Mouse (Mus musculus): ENCODE measurements around the gene Gm17657. TPM values are rescaled to one million over a fixed set of nuclear protein-coding genes. Genes with fewer than 3 reads are reported as not detected.

Gm17657 gene
- polyA plus RNA-seq, 1 experiment from 2014 or later = not detected

- H3K9ac ChIP-seq (ENCODE audit: low read length) = no peak overlapping the region
- no peaks in the 10 kb centered on the region for H3K27me3 ChIP-seq (ENCODE audit: control insufficient read depth, insufficient read depth, low read length)
- no peaks in the 10 kb centered on the region for H3K4me1 ChIP-seq (replicated peaks; ENCODE audit: control insufficient read depth, insufficient read depth, low read length)
- WGBS = 89% methylated on average over 14 of the region's 14 CpGs
- no peak for ATAC-seq (replicated peaks; ENCODE audit: low FRiP score)
- DNase-seq (ENCODE audit: low spot score) = no peak
- H3K4me3 ChIP-seq (ENCODE audit: low read depth, low read length) = no peak overlapping the region
- H3K9me3 ChIP-seq (ENCODE audit: control insufficient read depth, low read length) = no peaks in the 10 kb centered on the region
- no peak overlapping the region for H3K4me2 ChIP-seq (ENCODE audit: low read depth, low read length, severe bottlenecking)
- no peak overlapping the region for H3K27ac ChIP-seq (ENCODE audit: low read depth, low read length)
- H3K36me3 ChIP-seq (ENCODE audit: control insufficient read depth, insufficient read depth, low read length) = no peaks in the 10 kb centered on the region
These were observed 8.0 kb downstream of the Gm17657 start for GRCm38 (mm10) chr17:29541419-29541818.

GRCm38 (mm10) chr17:29540426-29540825, 9.0 kb downstream of the Gm17657 start:
- 88% methylated on average over 8 of the region's 8 CpGs for WGBS
- no peaks in the 10 kb centered on the region for H3K9me3 ChIP-seq (ENCODE audit: control insufficient read depth, low read length)
- H3K4me3 ChIP-seq (ENCODE audit: low read depth, low read length) = no peak overlapping the region
- ATAC-seq (replicated peaks; ENCODE audit: low FRiP score) (no peak), DNase-seq (ENCODE audit: low spot score) (no peak)
- no peaks in the 10 kb centered on the region for H3K27me3 ChIP-seq (ENCODE audit: control insufficient read depth, insufficient read depth, low read length)
- H3K36me3 ChIP-seq (ENCODE audit: control insufficient read depth, insufficient read depth, low read length) = no peaks in the 10 kb centered on the region
- H3K4me2 ChIP-seq (ENCODE audit: low read depth, low read length, severe bottlenecking) = no peak overlapping the region
- H3K4me1 ChIP-seq (replicated peaks; ENCODE audit: control insufficient read depth, insufficient read depth, low read length) = no peaks in the 10 kb centered on the region
- H3K9ac ChIP-seq (ENCODE audit: low read length) = no peak overlapping the region
- no peak overlapping the region for H3K27ac ChIP-seq (ENCODE audit: low read depth, low read length)

- H3K9me3 ChIP-seq (ENCODE audit: control insufficient read depth, low read length) = no peaks in the 10 kb centered on the region
- ATAC-seq (replicated peaks; ENCODE audit: low FRiP score) (no peak), DNase-seq (ENCODE audit: low spot score) (no peak)
- no peak overlapping the region for H3K4me3 ChIP-seq (ENCODE audit: low read depth, low read length)
- 92% methylated on average over 11 of the region's 11 CpGs for WGBS
- no peak overlapping the region for H3K27ac ChIP-seq (ENCODE audit: low read depth, low read length)
- no peak overlapping the region for H3K4me2 ChIP-seq (ENCODE audit: low read depth, low read length, severe bottlenecking)
- no peaks in the 10 kb centered on the region for H3K36me3 ChIP-seq (ENCODE audit: control insufficient read depth, insufficient read depth, low read length)
- no peaks in the 10 kb centered on the region for H3K27me3 ChIP-seq (ENCODE audit: control insufficient read depth, insufficient read depth, low read length)
- H3K9ac ChIP-seq (ENCODE audit: low read length) = no peak overlapping the region
- no peaks in the 10 kb centered on the region for H3K4me1 ChIP-seq (replicated peaks; ENCODE audit: control insufficient read depth, insufficient read depth, low read length)
These were observed 15.6 kb downstream of the Gm17657 start for GRCm38 (mm10) chr17:29533866-29534265.

GRCm38 (mm10) chr17:29531757-29532384, 17.6 kb downstream of the Gm17657 start:
- Histone ChIP-seq H3K36me3 (ENCODE audit: control insufficient read depth, insufficient read depth, low read length) (no peaks in the 10 kb centered on the region), H3K9ac (ENCODE audit: low read length) (no peak overlapping the region), H3K27ac (ENCODE audit: low read depth, low read length) (no peak overlapping the region), H3K27me3 (ENCODE audit: control insufficient read depth, insufficient read depth, low read length) (no peaks in the 10 kb centered on the region), H3K4me1 (replicated peaks; ENCODE audit: control insufficient read depth, insufficient read depth, low read length) (no peaks in the 10 kb centered on the region), H3K4me3 (ENCODE audit: low read depth, low read length) (no peak overlapping the region), H3K4me2 (ENCODE audit: low read depth, low read length, severe bottlenecking) (no peak overlapping the region), H3K9me3 (ENCODE audit: control insufficient read depth, low read length) (no peaks in the 10 kb centered on the region)
- DNase-seq (ENCODE audit: low spot score) = no peak
- ATAC-seq (replicated peaks; ENCODE audit: low FRiP score) = no peak
- WGBS = 76% methylated on average over 10 of the region's 10 CpGs

- 75% methylated on average over 9 of the region's 9 CpGs for WGBS
- Histone ChIP-seq H3K4me1 (replicated peaks; ENCODE audit: control insufficient read depth, insufficient read depth, low read length) (no peaks in the 10 kb centered on the region), H3K4me3 (ENCODE audit: low read depth, low read length) (no peak overlapping the region), H3K4me2 (ENCODE audit: low read depth, low read length, severe bottlenecking) (no peak overlapping the region), H3K36me3 (ENCODE audit: control insufficient read depth, insufficient read depth, low read length) (no peaks in the 10 kb centered on the region), H3K9me3 (ENCODE audit: control insufficient read depth, low read length) (no peaks in the 10 kb centered on the region), H3K27ac (ENCODE audit: low read depth, low read length) (no peak overlapping the region), H3K9ac (ENCODE audit: low read length) (no peak overlapping the region), H3K27me3 (ENCODE audit: control insufficient read depth, insufficient read depth, low read length) (no peaks in the 10 kb centered on the region)
- ATAC-seq (replicated peaks; ENCODE audit: low FRiP score) = no peak
- DNase-seq (ENCODE audit: low spot score) = no peak
These were observed 18.2 kb downstream of the Gm17657 start for GRCm38 (mm10) chr17:29531278-29531677.

- DNase-seq (ENCODE audit: low spot score) (no peak), ATAC-seq (replicated peaks; ENCODE audit: low FRiP score) (no peak)
- Histone ChIP-seq H3K27ac (ENCODE audit: low read depth, low read length) (no peak overlapping the region), H3K9me3 (ENCODE audit: control insufficient read depth, low read length) (no peaks in the 10 kb centered on the region), H3K27me3 (ENCODE audit: control insufficient read depth, insufficient read depth, low read length) (no peaks in the 10 kb centered on the region), H3K4me1 (replicated peaks; ENCODE audit: control insufficient read depth, insufficient read depth, low read length) (no peaks in the 10 kb centered on the region), H3K9ac (ENCODE audit: low read length) (no peak overlapping the region), H3K36me3 (ENCODE audit: control insufficient read depth, insufficient read depth, low read length) (no peaks in the 10 kb centered on the region), H3K4me2 (ENCODE audit: low read depth, low read length, severe bottlenecking) (no peak overlapping the region), H3K4me3 (ENCODE audit: low read depth, low read length) (no peak overlapping the region)
- WGBS = 85% methylated on average over 6 of the region's 6 CpGs
These were observed 18.9 kb downstream of the Gm17657 start for GRCm38 (mm10) chr17:29530508-29530907.

- H3K4me2 ChIP-seq (ENCODE audit: low read depth, low read length, severe bottlenecking) = no peak overlapping the region
- no peak overlapping the region for H3K27ac ChIP-seq (ENCODE audit: low read depth, low read length)
- no peaks in the 10 kb centered on the region for H3K9me3 ChIP-seq (ENCODE audit: control insufficient read depth, low read length)
- DNase-seq (ENCODE audit: low spot score) (no peak), ATAC-seq (replicated peaks; ENCODE audit: low FRiP score) (no peak)
- H3K9ac ChIP-seq (ENCODE audit: low read length) = no peak overlapping the region
- H3K27me3 ChIP-seq (ENCODE audit: control insufficient read depth, insufficient read depth, low read length) = no peaks in the 10 kb centered on the region
- WGBS = 91% methylated on average over 8 of the region's 8 CpGs
- no peaks in the 10 kb centered on the region for H3K4me1 ChIP-seq (replicated peaks; ENCODE audit: control insufficient read depth, insufficient read depth, low read length)
- no peak overlapping the region for H3K4me3 ChIP-seq (ENCODE audit: low read depth, low read length)
- H3K36me3 ChIP-seq (ENCODE audit: control insufficient read depth, insufficient read depth, low read length) = no peaks in the 10 kb centered on the region
These were observed 20.8 kb downstream of the Gm17657 start for GRCm38 (mm10) chr17:29528568-29529187.

- Histone ChIP-seq H3K27ac (ENCODE audit: low read depth, low read length) (no peak overlapping the region), H3K4me2 (ENCODE audit: low read depth, low read length, severe bottlenecking) (no peak overlapping the region), H3K27me3 (ENCODE audit: control insufficient read depth, insufficient read depth, low read length) (no peaks in the 10 kb centered on the region), H3K4me1 (replicated peaks; ENCODE audit: control insufficient read depth, insufficient read depth, low read length) (no peaks in the 10 kb centered on the region), H3K9me3 (ENCODE audit: control insufficient read depth, low read length) (no peaks in the 10 kb centered on the region), H3K36me3 (ENCODE audit: control insufficient read depth, insufficient read depth, low read length) (no peaks in the 10 kb centered on the region), H3K9ac (ENCODE audit: low read length) (no peak overlapping the region), H3K4me3 (ENCODE audit: low read depth, low read length) (no peak overlapping the region)
- DNase-seq (ENCODE audit: low spot score) = no peak
- ATAC-seq (replicated peaks; ENCODE audit: low FRiP score) = no peak
- 81% methylated on average over 2 of the region's 2 CpGs for WGBS
These were observed 23.8 kb downstream of the Gm17657 start for GRCm38 (mm10) chr17:29525613-29526012.

GRCm38 (mm10) chr17:29519731-29520130, 29.7 kb downstream of the Gm17657 start:
- ATAC-seq (replicated peaks; ENCODE audit: low FRiP score) (no peak), DNase-seq (ENCODE audit: low spot score) (no peak)
- Histone ChIP-seq H3K27ac (ENCODE audit: low read depth, low read length) (no peak overlapping the region), H3K4me1 (replicated peaks; ENCODE audit: control insufficient read depth, insufficient read depth, low read length) (no peaks in the 10 kb centered on the region), H3K9ac (ENCODE audit: low read length) (no peak overlapping the region), H3K9me3 (ENCODE audit: control insufficient read depth, low read length) (no peaks in the 10 kb centered on the region), H3K4me2 (ENCODE audit: low read depth, low read length, severe bottlenecking) (no peak overlapping the region), H3K27me3 (ENCODE audit: control insufficient read depth, insufficient read depth, low read length) (no peaks in the 10 kb centered on the region), H3K4me3 (ENCODE audit: low read depth, low read length) (no peak overlapping the region), H3K36me3 (ENCODE audit: control insufficient read depth, insufficient read depth, low read length) (no peaks in the 10 kb centered on the region)
- 78% methylated on average over 8 of the region's 8 CpGs for WGBS

Data from forebrain, embryonic 11.5 days (tissue).